Mouse (Mus musculus) kidney, embryonic 14.5 days (tissue): Measurements from ENCODE around the gene Hist1h2br. TPM values are rescaled to one million over a fixed set of nuclear protein-coding genes. Genes with fewer than 3 reads are reported as not detected.
A peak's percentile ranks its signal among the peaks of the same experiment; 100 is the strongest.
"Not testable (repeated sequence)": the region's sequence is repeated elsewhere in the genome, so short reads cannot be mapped to it uniquely, and the experiment has no call there.

Source experiments
- ATAC-seq: fragments of 200-750 bp; cut with Nextera tagmentation; 2 replicates; pipeline ENCODE4 v1.8.0; 2017; ENCODE audit warnings: moderate number of reproducible peaks, mild to moderate bottlenecking, moderate TSS enrichment, moderate library complexity; ENCODE audit not compliant: low FRiP score, low TSS enrichment
- H3K27ac ChIP-seq: fragments of 300-500 bp; sonication (generic); 2 replicates; pipeline ENCODE4 v1.5.1; 2014; ENCODE audit warnings: low read depth, mild to moderate bottlenecking, low read length, moderate library complexity, mixed read lengths
- H3K27me3 ChIP-seq: fragments of 300-500 bp; sonication (generic); 2 replicates; pipeline ENCODE4 v1.6.1; 2014; ENCODE audit warnings: mild to moderate bottlenecking, low read length; ENCODE audit not compliant: control insufficient read depth, insufficient read depth
- H3K36me3 ChIP-seq: fragments of 300-500 bp; sonication (generic); 2 replicates; pipeline ENCODE4 v1.6.1; 2014; ENCODE audit warnings: low read length, mixed read lengths; ENCODE audit not compliant: control insufficient read depth, insufficient read depth
- H3K4me1 ChIP-seq: fragments of 300-500 bp; sonication (generic); 2 replicates; pipeline ENCODE4 v1.6.1; 2014; ENCODE audit warnings: low read length, mixed read lengths; ENCODE audit not compliant: control insufficient read depth, insufficient read depth
- H3K4me2 ChIP-seq: fragments of 300-500 bp; sonication (generic); replicated peaks from 2 replicates; pipeline ENCODE4 v1.6.1; 2014; ENCODE audit warnings: low read depth, mild to moderate bottlenecking, low read length
- H3K4me3 ChIP-seq: fragments of 300-500 bp; sonication (generic); 2 replicates; pipeline ENCODE4 v1.5.1; 2014; ENCODE audit warnings: mild to moderate bottlenecking, low read length
- H3K9ac ChIP-seq: fragments of 300-500 bp; sonication (generic); 2 replicates; pipeline ENCODE4 v1.6.1; 2014; ENCODE audit warnings: low read depth, mild to moderate bottlenecking, low read length, moderate library complexity
- H3K9me3 ChIP-seq: fragments of 300-500 bp; sonication (generic); 2 replicates; pipeline ENCODE4 v1.6.1; 2016; ENCODE audit warnings: low read length; ENCODE audit not compliant: control insufficient read depth
- WGBS: fragments of 180-500 bp; shearing (Covaris S2); extraction: QIAGEN DNeasy Blood & Tissue Kit; methylation state at CpG from one replicate; pipeline ENCODE4 v1.1.7; 2014; 5-methylcytosine and 5-hydroxymethylcytosine counted together
- microRNA-seq: library from miRNA; unstranded; fragments of <30 nt; microRNA quantifications from one replicate; pipeline ENCODE4, GENCODE M21; 2016
- polyA plus RNA-seq: library from polyadenylated mRNA; unstranded; fragments of >200 nt; fragmentation: Nextera tagmentation; extraction: Ambion mirVana; gene quantifications from 2 replicates; pipeline ENCODE4 v1.2.1, GENCODE M21; 2014

Gene Hist1h2br
- polyA plus RNA-seq, 1 experiment from 2014 or later: 27.1 TPM

GRCm38 (mm10) chr13:21865503-21865902 lies 32.0 kb downstream of the Hist1h2br start:
- H3K4me1 ChIP-seq, H3K9me3 ChIP-seq, H3K4me3 ChIP-seq, H3K36me3 ChIP-seq, H3K9ac ChIP-seq, H3K27me3 ChIP-seq, H3K27ac ChIP-seq, H3K4me2 ChIP-seq, ATAC-seq: not testable (repeated sequence)
- WGBS: 77% methylated on average over 3 of the region's 3 CpGs

- 78% methylated on average over 6 of the region's 6 CpGs for WGBS
- no peaks in the 10 kb centered on the region for H3K27me3 ChIP-seq
- no peaks in the 10 kb centered on the region for H3K9me3 ChIP-seq
- H3K9ac ChIP-seq: no peak overlapping the region
- no peaks in the 10 kb centered on the region for H3K36me3 ChIP-seq
- no peak overlapping the region for H3K4me2 ChIP-seq
- no peak overlapping the region for H3K4me3 ChIP-seq
- H3K4me1 ChIP-seq: no peaks in the 10 kb centered on the region
- no peak for ATAC-seq
- no peak overlapping the region for H3K27ac ChIP-seq
Measured at GRCm38 (mm10) chr13:21880735-21881134, 47.2 kb downstream of the Hist1h2br start.

GRCm38 (mm10) chr13:21881878-21882669 lies 48.5 kb downstream of the Hist1h2br start:
- WGBS: 1% methylated on average over 27 of the region's 27 CpGs
- peak overlapping the region; percentile 38 for H3K4me2 ChIP-seq
- peak overlapping the region; percentile 46; the same call in 1 of the 2 replicates for H3K9ac ChIP-seq

GRCm38 (mm10) chr13:21882760-21883405 lies 49.3 kb downstream of the Hist1h2br start:
- H3K27ac ChIP-seq: no peak overlapping the region
- peak overlapping the region; percentile 51 for H3K4me3 ChIP-seq
- no peaks in the 10 kb centered on the region for H3K27me3 ChIP-seq
- 2% methylated on average over 13 of the region's 13 CpGs for WGBS
- peak overlapping the region; percentile 45; the same call in 1 of the 2 replicates for H3K9ac ChIP-seq
- H3K9me3 ChIP-seq: no peaks in the 10 kb centered on the region
- ATAC-seq: peak; percentile 85
- H3K4me2 ChIP-seq: peak overlapping the region; percentile 42
- H3K36me3 ChIP-seq: no peaks in the 10 kb centered on the region
- H3K4me1 ChIP-seq: no peaks in the 10 kb centered on the region

More at GRCm38 (mm10) chr13:21881878-21882669, 48.5 kb downstream of the Hist1h2br start:
- no peaks in the 10 kb centered on the region for H3K27me3 ChIP-seq
- H3K4me1 ChIP-seq: no peaks in the 10 kb centered on the region
- no peaks in the 10 kb centered on the region for H3K9me3 ChIP-seq
- H3K36me3 ChIP-seq: no peaks in the 10 kb centered on the region
- no peak overlapping the region for H3K27ac ChIP-seq
- ATAC-seq: peak; percentile 83
- H3K4me3 ChIP-seq: peak overlapping the region; percentile 51

GRCm38 (mm10) chr13:21883407-21883806 lies 49.9 kb downstream of the Hist1h2br start:
- Histone ChIP-seq H3K27me3 (no peaks in the 10 kb centered on the region), H3K4me3 (peak overlapping the region; percentile 51; the same call in 1 of the 2 replicates), H3K27ac (no peak overlapping the region), H3K4me2 (peak overlapping the region; percentile 42), H3K9me3 (no peaks in the 10 kb centered on the region), H3K36me3 (no peaks in the 10 kb centered on the region), H3K4me1 (no peaks in the 10 kb centered on the region), H3K9ac (no peak overlapping the region)
- WGBS: 43% methylated on average over 5 of the region's 5 CpGs
- ATAC-seq: no peak

GRCm38 (mm10) chr13:21884586-21884985 lies 51.0 kb downstream of the Hist1h2br start:
- no peak overlapping the region for H3K27ac ChIP-seq
- H3K4me3 ChIP-seq: no peak overlapping the region
- H3K4me2 ChIP-seq: no peak overlapping the region
- H3K27me3 ChIP-seq: no peaks in the 10 kb centered on the region
- H3K4me1 ChIP-seq: no peaks in the 10 kb centered on the region
- no peaks in the 10 kb centered on the region for H3K36me3 ChIP-seq
- WGBS: 81% methylated on average over 4 of the region's 4 CpGs
- H3K9ac ChIP-seq: no peak overlapping the region
- ATAC-seq: no peak
- H3K9me3 ChIP-seq: no peaks in the 10 kb centered on the region

Small RNA genes within 50 kb of the gene (microRNA-seq; reads per million reads assigned to microRNA genes)
- not detected for gene Gm19658
- not detected for gene Gm44346
- gene Gm44466: not detected

Other genes with a start within 250 kb of the Hist1h2br start
- gene Olfr1362, start 219.7 kb upstream of the Hist1h2br start, polyA plus RNA-seq: not detected in 2 replicates
- 0.07 TPM in 1 of 2 replicates, not detected in the other for gene Olfr11, start 191.2 kb upstream of the Hist1h2br start, polyA plus RNA-seq
- gene Olfr1361, start 170.4 kb upstream of the Hist1h2br start, polyA plus RNA-seq: not detected in 2 replicates
- not detected in 2 replicates for gene Olfr1360, start 156.3 kb upstream of the Hist1h2br start, polyA plus RNA-seq
- not detected in 2 replicates for gene Olfr1359, start 135.6 kb upstream of the Hist1h2br start, polyA plus RNA-seq
- gene Hist1h2bl, start 117.6 kb upstream of the Hist1h2br start, polyA plus RNA-seq: 3.3 and 5.5 TPM in 2 replicates
- 28.1 and 88.2 TPM in 2 replicates for gene Hist1h2ai, start 117.3 kb upstream of the Hist1h2br start, polyA plus RNA-seq
- 11.7 and 35.9 TPM in 2 replicates for gene Hist1h3h, start 116.1 kb upstream of the Hist1h2br start, polyA plus RNA-seq
- gene Hist1h2bm, start 111.7 kb upstream of the Hist1h2br start, polyA plus RNA-seq: 6.8 and 12.6 TPM in 2 replicates
- gene Hist1h4j, start 98.7 kb upstream of the Hist1h2br start, polyA plus RNA-seq: 2.4 and 2.6 TPM in 2 replicates
- 2.9 and 7.8 TPM in 2 replicates for gene Hist1h4k, start 83.2 kb upstream of the Hist1h2br start, polyA plus RNA-seq
- 18.5 and 21.7 TPM in 2 replicates for gene Hist1h2ak, start 79.9 kb upstream of the Hist1h2br start, polyA plus RNA-seq
- gene Hist1h2bn, start 79.6 kb upstream of the Hist1h2br start, polyA plus RNA-seq: 2.0 and 11.0 TPM in 2 replicates
- 18.8 and 27.0 TPM in 2 replicates for gene Hist1h1b, start 53.1 kb upstream of the Hist1h2br start, polyA plus RNA-seq
- 212 and 289 TPM in 2 replicates for gene Hist1h3i, start 50.4 kb upstream of the Hist1h2br start, polyA plus RNA-seq
- 11.0 and 12.2 TPM in 2 replicates for gene Hist1h2an, start 46.5 kb upstream of the Hist1h2br start, polyA plus RNA-seq
- gene Hist1h2bp, start 46.3 kb upstream of the Hist1h2br start, polyA plus RNA-seq: 1.9 and 4.3 TPM in 2 replicates
- 25.4 and 40.2 TPM in 2 replicates for gene Hist1h2bq, start 23.5 kb upstream of the Hist1h2br start, polyA plus RNA-seq
- 2.5 TPM in 1 of 2 replicates, not detected in the other for gene Hist1h2ao, start 23.3 kb upstream of the Hist1h2br start, polyA plus RNA-seq
- not detected in 2 replicates for gene Hist1h4m, start 22.0 kb upstream of the Hist1h2br start, polyA plus RNA-seq
- gene Hist1h4n, start 1.5 kb upstream of the Hist1h2br start, polyA plus RNA-seq: 23.1 and 41.1 TPM in 2 replicates
- gene Hist1h2ap, start 236 bp upstream of the Hist1h2br start, polyA plus RNA-seq: 4,540 and 6,439 TPM in 2 replicates
- 15.5 and 17.9 TPM in 2 replicates for gene Zfp184, start 111.4 kb downstream of the Hist1h2br start, polyA plus RNA-seq
- 0.36 TPM in 1 of 2 replicates, not detected in the other for gene Pom121l2, start 147.5 kb downstream of the Hist1h2br start, polyA plus RNA-seq
- not detected in 2 replicates for gene Prss16, start 176.0 kb downstream of the Hist1h2br start, polyA plus RNA-seq
- 8.6 and 14.9 TPM in 2 replicates for gene Hist1h2ah, start 201.8 kb downstream of the Hist1h2br start, polyA plus RNA-seq
- gene Hist1h2bk, start 202.1 kb downstream of the Hist1h2br start, polyA plus RNA-seq: 14.1 and 26.0 TPM in 2 replicates
- gene Hist1h4i, start 207.6 kb downstream of the Hist1h2br start, polyA plus RNA-seq: 33.2 and 38.0 TPM in 2 replicates
- 81.2 and 125 TPM in 2 replicates for gene Hist1h2ag, start 209.2 kb downstream of the Hist1h2br start, polyA plus RNA-seq
- gene Hist1h2bj, start 209.5 kb downstream of the Hist1h2br start, polyA plus RNA-seq: 18.7 and 33.9 TPM in 2 replicates